Mouse (Mus musculus) cerebellum, adult 18-20 months (tissue): ENCODE results near the gene Tsnax.

Experiments used
- DNase-seq, 2 experiments: peaks; one replicate each; pipeline ENCODE4 v3.0.0; 2021

Gene Tsnax

DNA sequence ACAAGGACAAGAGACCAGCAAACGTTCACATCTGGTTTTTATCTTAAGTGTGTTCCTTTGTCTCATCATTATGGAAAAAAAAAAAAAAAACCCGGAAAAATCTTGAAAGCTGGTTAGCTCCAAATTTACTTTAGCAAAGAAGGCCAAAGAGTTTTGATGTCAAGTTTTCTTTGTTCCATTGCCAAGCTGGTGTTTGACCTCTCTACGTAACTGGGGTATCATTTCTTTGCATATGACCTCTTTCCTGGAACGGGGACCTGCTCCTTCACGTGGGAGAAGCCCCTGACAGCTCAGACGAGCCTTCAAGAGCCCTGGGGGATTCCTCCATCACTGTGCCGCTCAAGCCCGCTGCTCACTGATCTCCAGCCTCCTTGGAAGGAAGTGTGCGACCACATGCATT is 31.1 kb downstream of the Tsnax start:
- no peak for DNase-seq

- no peak for DNase-seq
These were observed 33.0 kb downstream of the Tsnax start for GRCm38 (mm10) chr8:125045760-125046159.

GRCm38 (mm10) chr8:125049051-125049750 is 36.4 kb downstream of the Tsnax start:
- no peak for DNase-seq

DNA sequence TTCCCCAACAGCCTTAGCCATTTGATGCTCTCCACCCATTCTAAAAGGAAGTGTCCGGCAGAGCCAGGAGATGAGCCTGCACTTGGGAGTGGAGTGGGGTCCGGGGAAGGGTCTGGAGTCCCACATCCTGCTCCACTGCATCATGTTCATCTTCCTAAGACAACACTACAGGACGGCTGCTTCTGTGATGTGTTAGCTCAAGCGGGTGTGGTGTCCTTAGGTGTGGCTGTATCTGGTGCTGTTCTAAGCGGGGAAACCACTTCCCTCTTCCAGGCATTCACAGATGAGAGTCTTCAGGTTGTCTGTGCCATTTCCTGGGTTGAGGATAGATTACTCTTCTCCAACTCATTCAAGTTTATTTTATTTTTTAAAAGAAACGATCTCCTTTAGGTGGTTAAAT is 37.0 kb downstream of the Tsnax start:
- no peak for DNase-seq

DNA sequence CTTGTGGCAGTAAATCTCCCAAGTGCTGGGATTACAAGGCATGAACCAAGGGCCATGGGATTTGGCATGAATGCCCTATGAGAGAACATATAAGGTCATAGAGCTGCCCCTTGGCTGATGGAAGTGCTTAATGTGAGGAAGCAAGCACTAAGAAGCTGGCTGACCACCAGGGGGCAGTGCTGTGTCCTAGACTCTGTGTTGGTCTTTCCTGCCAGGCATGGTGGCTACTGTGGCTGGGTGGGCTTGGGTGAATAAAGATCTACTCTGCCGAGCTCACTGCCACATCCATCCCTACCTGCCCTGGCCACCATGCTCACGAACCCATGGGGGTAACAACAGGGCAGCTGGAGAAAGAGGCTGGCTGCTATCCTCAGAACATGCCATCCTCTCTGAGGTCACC is 39.2 kb downstream of the Tsnax start:
- DNase-seq: peak; percentile 60 to 71

DNA sequence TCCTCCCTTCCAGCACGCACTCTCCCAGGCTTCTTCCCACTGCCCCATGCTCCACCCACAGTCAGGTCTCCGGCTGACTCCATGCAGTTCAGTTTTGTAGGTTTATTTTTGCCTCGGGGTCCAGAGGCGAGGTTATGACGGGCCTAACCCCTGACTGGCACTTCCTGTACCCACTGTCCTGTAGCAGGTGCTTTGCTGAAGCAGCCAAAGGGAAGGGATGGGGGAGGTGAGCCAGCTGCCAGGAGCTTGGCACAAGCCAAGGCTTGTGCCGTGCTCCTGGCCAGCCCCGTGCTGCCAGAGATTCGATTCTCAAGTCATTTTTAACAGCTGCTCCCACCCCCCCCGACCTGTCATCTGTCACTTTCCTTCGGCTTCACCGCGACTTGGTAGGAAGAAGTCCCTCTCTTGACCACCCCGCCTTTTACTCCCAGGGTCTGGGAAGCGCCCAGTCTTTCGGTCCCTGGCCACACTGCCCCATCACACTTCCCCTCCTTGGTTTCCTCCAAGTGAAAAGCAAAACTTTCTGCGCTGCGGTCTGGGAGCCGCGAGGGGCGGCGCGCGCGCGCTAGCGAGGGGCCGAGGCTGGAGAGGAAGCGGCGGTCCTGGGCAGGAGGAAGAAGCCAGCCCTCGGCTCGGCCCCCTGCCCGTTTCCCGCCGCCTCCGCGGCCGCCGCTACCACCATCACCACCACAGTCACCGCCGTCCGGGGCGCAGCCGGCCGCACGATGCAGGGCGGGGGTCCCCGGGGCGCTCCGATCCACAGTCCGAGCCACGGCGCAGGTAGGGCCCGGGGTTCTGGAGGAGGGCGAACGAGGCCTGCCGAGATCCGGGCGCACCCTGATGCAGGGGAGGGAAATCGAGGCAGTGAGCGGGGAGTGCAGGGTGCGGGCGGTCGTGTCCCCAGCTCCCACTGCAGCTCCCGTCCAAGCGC is 41.0 kb downstream of the Tsnax start, which contains the start of gene Disc1:
Disc1 (plus strand) TSS at position 691 of the 931 bp plus-strand sequence.
- DNase-seq: peak in 1 of 2 experiments; percentile 35

DNA sequence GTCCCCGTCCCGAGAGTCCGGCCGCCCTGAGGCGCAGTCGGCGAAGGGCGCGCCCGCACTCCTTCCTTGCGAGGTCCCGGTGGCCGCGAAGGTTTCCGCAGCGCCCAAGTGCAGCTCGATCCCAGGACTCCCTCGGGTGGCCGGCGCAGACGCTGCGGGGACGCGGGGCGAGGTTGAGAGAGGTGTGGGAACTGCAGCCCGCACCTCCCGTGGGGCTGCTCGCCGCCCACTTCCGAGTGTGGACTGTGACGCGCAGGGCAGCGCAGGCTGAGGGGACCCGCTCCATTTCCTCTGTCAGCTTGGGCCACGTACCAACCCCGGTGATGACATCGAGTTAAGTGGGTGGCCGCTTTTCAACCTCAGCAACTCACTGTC is 41.6 kb downstream of the Tsnax start:
- peak; percentile 26 to 47 for DNase-seq

GRCm38 (mm10) chr8:125060904-125061303 is 48.1 kb downstream of the Tsnax start:
- DNase-seq: no peak

GRCm38 (mm10) chr8:125065596-125065995 is 52.8 kb downstream of the Tsnax start:
- no peak for DNase-seq

- DNase-seq: peak; percentile 59 to 67
These were observed 54.3 kb downstream of the Tsnax start for GRCm38 (mm10) chr8:125066913-125067595.

GRCm38 (mm10) chr8:125067596-125067960 is 54.8 kb downstream of the Tsnax start:
- no peak for DNase-seq

DNA sequence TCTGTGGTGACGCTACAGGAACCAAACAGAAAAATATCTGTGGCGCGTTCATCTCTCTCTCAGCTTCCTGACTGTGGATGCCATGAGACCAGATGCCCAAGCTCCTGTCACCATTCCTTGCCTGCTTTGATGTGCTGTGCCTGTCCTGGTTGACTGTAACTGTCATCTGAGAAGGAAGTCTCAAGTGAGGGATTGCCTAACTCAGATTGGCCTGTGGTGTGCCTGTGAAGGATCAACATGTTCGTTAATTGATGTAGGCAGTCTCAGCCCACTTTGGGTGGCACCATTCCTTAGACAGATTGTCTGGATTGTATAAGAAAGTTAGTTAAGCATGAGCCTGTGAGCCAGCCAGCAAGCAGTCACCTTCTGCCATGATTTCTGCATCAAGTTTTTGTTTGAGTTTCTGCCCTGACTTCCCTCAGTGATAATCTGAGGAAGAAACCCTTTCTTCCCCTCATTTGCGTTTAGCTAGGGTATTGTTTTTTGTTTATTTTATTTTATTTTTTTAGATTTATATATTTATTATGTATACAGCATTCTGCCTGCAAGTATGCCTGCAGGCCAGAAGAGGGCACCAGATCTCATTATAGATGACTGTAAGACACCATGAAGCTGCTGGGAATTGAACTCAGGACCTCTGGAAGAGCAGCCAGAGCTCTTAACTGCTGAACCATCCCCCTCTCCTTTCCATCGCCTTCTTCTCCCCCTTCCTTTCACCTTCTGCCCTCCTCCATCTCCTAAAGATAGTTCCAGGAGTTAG is 55.5 kb downstream of the Tsnax start:
- no peak for DNase-seq

DNA sequence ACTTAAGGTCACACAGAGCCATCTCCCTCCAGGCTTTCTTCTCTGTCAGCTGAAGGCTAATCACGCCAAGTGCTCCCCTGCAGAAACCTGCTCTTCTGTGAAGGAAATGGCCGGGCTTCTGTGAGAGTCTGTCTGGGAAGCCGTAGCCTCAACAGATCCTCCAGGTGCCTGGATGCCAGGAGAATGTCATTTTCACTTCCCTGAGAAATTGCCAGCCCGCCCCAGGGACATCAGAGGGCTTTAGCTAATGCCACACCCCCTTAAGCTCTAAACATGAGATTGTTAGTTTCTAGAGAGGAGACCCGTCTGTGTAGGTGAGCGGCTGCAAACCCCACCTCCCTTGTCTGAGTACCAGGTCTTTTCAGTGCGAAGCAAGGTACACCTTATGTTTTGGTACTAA is 56.5 kb downstream of the Tsnax start:
- DNase-seq: no peak

- no peak for DNase-seq
These were observed 56.9 kb downstream of the Tsnax start for GRCm38 (mm10) chr8:125069733-125070132.

GRCm38 (mm10) chr8:125074141-125074540 is 61.3 kb downstream of the Tsnax start:
- no peak for DNase-seq

- no peak for DNase-seq
These were observed 61.8 kb downstream of the Tsnax start for GRCm38 (mm10) chr8:125074581-125074980.

- no peak for DNase-seq
These were observed 62.6 kb downstream of the Tsnax start for GRCm38 (mm10) chr8:125075389-125075788.

DNA sequence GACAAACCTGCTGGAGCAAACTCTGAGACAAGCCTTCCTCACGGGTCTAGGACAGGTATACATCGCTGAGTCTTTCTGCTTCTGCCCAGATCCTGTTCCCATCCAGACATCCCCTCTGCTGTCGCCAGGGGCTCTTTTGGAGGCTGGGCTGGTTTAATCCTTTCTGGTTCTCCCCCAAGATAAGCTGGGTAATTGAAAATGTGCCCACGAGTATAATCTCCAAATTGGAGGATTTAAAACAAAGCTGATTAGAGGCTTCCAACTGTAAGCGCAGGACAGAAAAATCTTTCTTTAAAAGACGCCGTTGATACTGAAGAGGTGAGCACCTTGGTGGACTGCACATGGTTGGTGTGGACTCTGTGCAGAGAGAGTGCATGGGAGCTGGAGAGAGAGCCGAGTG is 64.5 kb downstream of the Tsnax start:
- DNase-seq: no peak

- peak; percentile 97 for DNase-seq
These were observed 66.1 kb downstream of the Tsnax start for GRCm38 (mm10) chr8:125078771-125079384.

- no peak for DNase-seq
These were observed 67.9 kb downstream of the Tsnax start for GRCm38 (mm10) chr8:125080388-125081344.

DNA sequence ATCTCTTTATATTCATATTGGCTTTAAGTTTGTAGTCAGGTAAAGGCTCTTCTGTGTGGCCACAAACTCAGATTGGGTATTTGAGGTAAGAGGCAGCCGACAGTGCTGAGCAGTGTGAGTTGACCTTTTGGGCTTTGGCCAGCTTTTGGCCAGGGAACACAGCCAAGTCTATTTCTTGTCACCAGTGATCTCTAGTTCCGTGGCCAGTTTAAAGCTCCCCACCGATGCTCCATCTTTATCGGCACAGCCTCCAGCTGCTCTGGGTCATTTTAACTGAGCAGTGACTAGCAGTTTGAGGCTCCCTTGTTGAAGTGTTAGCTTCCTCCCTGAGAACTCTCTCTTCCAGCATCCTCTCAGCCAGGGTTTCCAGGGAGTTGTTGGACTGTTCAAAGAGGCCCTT is 70.9 kb downstream of the Tsnax start:
- peak; percentile 75 to 76 for DNase-seq
